Mouse (Mus musculus) lung, postnatal 36 days (tissue): ENCODE data around the gene Abcd4.

Experiments used
- DNase-seq: peaks from one replicate; pipeline ENCODE4 v3.0.0; 2022; ENCODE audit warnings: mixed read lengths

Abcd4 gene

GRCm38 (mm10) chr12:84571466-84572340 is 45.5 kb downstream of the Abcd4 start:
- DNase-seq: no peak

GRCm38 (mm10) chr12:84570694-84571415 is 46.4 kb downstream of the Abcd4 start:
- no peak for DNase-seq

GRCm38 (mm10) chr12:84569976-84570693 is 47.1 kb downstream of the Abcd4 start:
- DNase-seq: no peak

GRCm38 (mm10) chr12:84569336-84569970 is 47.8 kb downstream of the Abcd4 start, which contains the start of gene Vsx2:
Vsx2 (plus strand) TSS chr12:84569762.
- DNase-seq: no peak

- DNase-seq: no peak
Measured at GRCm38 (mm10) chr12:84567576-84567975, 49.6 kb downstream of the Abcd4 start.

GRCm38 (mm10) chr12:84562558-84562957 is 54.7 kb downstream of the Abcd4 start:
- DNase-seq: no peak

- no peak for DNase-seq
Measured at GRCm38 (mm10) chr12:84555218-84555617, 62.0 kb downstream of the Abcd4 start.
